Mouse (Mus musculus) layer of hippocampus, adult 18-20 months (tissue): ENCODE data around the gene Cd151. TPM values are rescaled to one million over a fixed set of nuclear protein-coding genes. Genes with fewer than 3 reads are reported as not detected.
A peak's percentile ranks its signal among the peaks of the same experiment; 100 is the strongest.
"Not testable (repeated sequence)": the region's sequence is repeated elsewhere in the genome, so short reads cannot be mapped to it uniquely, and the experiment has no call there.

Experiments
- DNase-seq, 2 experiments: peaks; one replicate each; pipeline ENCODE4 v3.0.0; 2022; ENCODE audit warnings: low spot score in 2 of 2
- total RNA-seq, 2 experiments: library from RNA; stranded (reverse); gene quantifications; 2 replicates each; pipeline ENCODE4 v1.2.3; 2021

Gene Cd151
- total RNA-seq, 2 experiments from 2014 or later: 24.2 to 26.0 TPM

- no peak for DNase-seq
These were observed 31.2 kb upstream of the Cd151 start for GRCm38 (mm10) chr7:141435856-141436522.

GRCm38 (mm10) chr7:141436523-141436892 lies 30.7 kb upstream of the Cd151 start:
- no peak for DNase-seq

GRCm38 (mm10) chr7:141437178-141438120 lies 29.7 kb upstream of the Cd151 start, which contains the start of gene Slc25a22:
TSS of gene Slc25a22 (minus strand) at chr7:141437892.
- peak; percentile 72 to 88 for DNase-seq

GRCm38 (mm10) chr7:141438201-141438968 lies 28.8 kb upstream of the Cd151 start:
- no peak for DNase-seq

GRCm38 (mm10) chr7:141439140-141439679 lies 28.0 kb upstream of the Cd151 start:
- no peak for DNase-seq

- no peak for DNase-seq
These were observed 27.4 kb upstream of the Cd151 start for GRCm38 (mm10) chr7:141439811-141440210.

- no peak for DNase-seq
These were observed 26.6 kb upstream of the Cd151 start for GRCm38 (mm10) chr7:141440613-141441012.

GRCm38 (mm10) chr7:141441460-141441859 lies 25.7 kb upstream of the Cd151 start:
- no peak for DNase-seq

- no peak for DNase-seq
These were observed 25.0 kb upstream of the Cd151 start for GRCm38 (mm10) chr7:141442199-141442598.

- DNase-seq: no peak
These were observed 23.9 kb upstream of the Cd151 start for GRCm38 (mm10) chr7:141443081-141443821.

- no peak for DNase-seq
These were observed 23.4 kb upstream of the Cd151 start, which contains the start of gene Pidd1 for GRCm38 (mm10) chr7:141443828-141444237. TSS of gene Pidd1 (minus strand) at chr7:141444025.

GRCm38 (mm10) chr7:141446374-141446773 lies 20.8 kb upstream of the Cd151 start:
- DNase-seq: not testable (repeated sequence)

GRCm38 (mm10) chr7:141447110-141447991 lies 19.8 kb upstream of the Cd151 start, which contains the start of gene Rplp2:
TSS of gene Rplp2 (plus strand) at chr7:141447370.
- peak; percentile 95 to 98 for DNase-seq

GRCm38 (mm10) chr7:141451928-141452327 lies 15.3 kb upstream of the Cd151 start:
- DNase-seq: no peak

GRCm38 (mm10) chr7:141453636-141454035 lies 13.6 kb upstream of the Cd151 start:
- no peak for DNase-seq

- peak; percentile 86 to 91 for DNase-seq
These were observed 12.1 kb upstream of the Cd151 start, which contains the start of gene Pnpla2 for GRCm38 (mm10) chr7:141454967-141455551. TSS of gene Pnpla2 (plus strand) at chr7:141455198.

GRCm38 (mm10) chr7:141455610-141456314 lies 11.4 kb upstream of the Cd151 start:
- DNase-seq: peak in 1 of 2 experiments; percentile 58

GRCm38 (mm10) chr7:141456739-141457138 lies 10.5 kb upstream of the Cd151 start:
- no peak for DNase-seq
